Mouse (Mus musculus): ENCODE measurements around the gene Prrt3. TPM values are rescaled to one million over a fixed set of nuclear protein-coding genes. Genes with fewer than 3 reads are reported as not detected.

Gene Prrt3
- polyA plus RNA-seq, 1 experiment from 2014 or later, result 0.77 TPM

GRCm38 (mm10) chr6:113495071-113495675 is 6.6 kb downstream of the Prrt3 start:
- whole genome bisulfite sequencing, result 52% methylated on average over 28 of the region's 28 CpGs
- Histone ChIP-seq H3K4me3 (ENCODE audit: low read depth, low read length) (no peak overlapping the region), H3K36me3 (ENCODE audit: control insufficient read depth, insufficient read depth, low read length) (peaks cover 3% of the 10 kb centered on the region; the same call in 1 of the 2 replicates), H3K9ac (ENCODE audit: low read depth, low read length) (0 out of 2 replicates have a peak overlapping the region, but pooled peaks have one; percentile 24), H3K9me3 (ENCODE audit: control insufficient read depth, low read length) (no peaks in the 10 kb centered on the region), H3K4me2 (replicated peaks; ENCODE audit: low read depth, low read length) (peak overlapping the region; percentile 37), H3K4me1 (replicated peaks; ENCODE audit: control insufficient read depth, insufficient read depth, low read length) (0 out of 2 replicates have a peak, but pooled peaks cover 2% of the 10 kb centered on the region), H3K27me3 (ENCODE audit: control insufficient read depth, insufficient read depth, low read length) (peaks cover 6% of the 10 kb centered on the region), H3K27ac (ENCODE audit: low read depth, low read length) (no peak overlapping the region)
- no peak for DNase-seq (ENCODE audit: low spot score)
- peak; percentile 19; the same call in 1 of the 2 replicates for ATAC-seq (ENCODE audit: low FRiP score)

GRCm38 (mm10) chr6:113494258-113494788 is 7.4 kb downstream of the Prrt3 start:
- ATAC-seq (ENCODE audit: low FRiP score) (peak; percentile 78), DNase-seq (ENCODE audit: low spot score) (peak; percentile 86)
- under 1% methylated on average over 54 of the region's 54 CpGs for whole genome bisulfite sequencing
- H3K9me3 ChIP-seq (ENCODE audit: control insufficient read depth, low read length), result no peaks in the 10 kb centered on the region
- peak overlapping the region; percentile 28; the same call in 1 of the 2 replicates for H3K9ac ChIP-seq (ENCODE audit: low read depth, low read length)
- H3K27me3 ChIP-seq (ENCODE audit: control insufficient read depth, insufficient read depth, low read length), result peaks cover 6% of the 10 kb centered on the region
- H3K4me2 ChIP-seq (replicated peaks; ENCODE audit: low read depth, low read length), result peak overlapping the region; percentile 37
- peaks cover 3% of the 10 kb centered on the region; the same call in 1 of the 2 replicates for H3K36me3 ChIP-seq (ENCODE audit: control insufficient read depth, insufficient read depth, low read length)
- H3K4me3 ChIP-seq (ENCODE audit: low read depth, low read length), result peak overlapping the region; percentile 29
- H3K4me1 ChIP-seq (replicated peaks; ENCODE audit: control insufficient read depth, insufficient read depth, low read length), result 0 out of 2 replicates have a peak, but pooled peaks cover 2% of the 10 kb centered on the region
- peak overlapping the region; percentile 6; the same call in 1 of the 2 replicates for H3K27ac ChIP-seq (ENCODE audit: low read depth, low read length)

- ATAC-seq (ENCODE audit: low FRiP score) (no peak), DNase-seq (ENCODE audit: low spot score) (no peak)
- 78% methylated on average over 24 of the region's 24 CpGs for WGBS
These were observed 9.4 kb downstream of the Prrt3 start for GRCm38 (mm10) chr6:113492101-113492864.

GRCm38 (mm10) chr6:113489410-113489809 is 12.3 kb downstream of the Prrt3 start:
- Histone ChIP-seq H3K27me3 (ENCODE audit: control insufficient read depth, insufficient read depth, low read length) (no peaks in the 10 kb centered on the region), H3K4me2 (replicated peaks; ENCODE audit: low read depth, low read length) (no peak overlapping the region), H3K9me3 (ENCODE audit: control insufficient read depth, low read length) (no peaks in the 10 kb centered on the region), H3K36me3 (ENCODE audit: control insufficient read depth, insufficient read depth, low read length) (peaks cover 3% of the 10 kb centered on the region; the same call in 1 of the 2 replicates), H3K4me1 (replicated peaks; ENCODE audit: control insufficient read depth, insufficient read depth, low read length) (no peaks in the 10 kb centered on the region), H3K4me3 (ENCODE audit: low read depth, low read length) (no peak overlapping the region), H3K27ac (ENCODE audit: low read depth, low read length) (no peak overlapping the region), H3K9ac (ENCODE audit: low read depth, low read length) (no peak overlapping the region)
- ATAC-seq (ENCODE audit: low FRiP score), result no peak
- 94% methylated on average over 14 of the region's 14 CpGs for WGBS
- no peak for DNase-seq (ENCODE audit: low spot score)

More at GRCm38 (mm10) chr6:113492101-113492864, 9.4 kb downstream of the Prrt3 start:
- Histone ChIP-seq H3K27me3 (ENCODE audit: control insufficient read depth, insufficient read depth, low read length) (peaks cover 6% of the 10 kb centered on the region), H3K27ac (ENCODE audit: low read depth, low read length) (no peak overlapping the region), H3K4me1 (replicated peaks; ENCODE audit: control insufficient read depth, insufficient read depth, low read length) (0 out of 2 replicates have a peak, but pooled peaks cover 2% of the 10 kb centered on the region), H3K4me2 (replicated peaks; ENCODE audit: low read depth, low read length) (no peak overlapping the region), H3K9ac (ENCODE audit: low read depth, low read length) (no peak overlapping the region), H3K4me3 (ENCODE audit: low read depth, low read length) (no peak overlapping the region), H3K36me3 (ENCODE audit: control insufficient read depth, insufficient read depth, low read length) (peaks cover 3% of the 10 kb centered on the region; the same call in 1 of the 2 replicates), H3K9me3 (ENCODE audit: control insufficient read depth, low read length) (no peaks in the 10 kb centered on the region)

- Histone ChIP-seq H3K4me3 (ENCODE audit: low read depth, low read length) (no peak overlapping the region), H3K27ac (ENCODE audit: low read depth, low read length) (no peak overlapping the region), H3K36me3 (ENCODE audit: control insufficient read depth, insufficient read depth, low read length) (peaks cover 3% of the 10 kb centered on the region; the same call in 1 of the 2 replicates), H3K4me1 (replicated peaks; ENCODE audit: control insufficient read depth, insufficient read depth, low read length) (peaks cover 3% of the 10 kb centered on the region; the same call in 1 of the 2 replicates), H3K4me2 (replicated peaks; ENCODE audit: low read depth, low read length) (no peak overlapping the region), H3K9me3 (ENCODE audit: control insufficient read depth, low read length) (no peaks in the 10 kb centered on the region), H3K27me3 (ENCODE audit: control insufficient read depth, insufficient read depth, low read length) (no peaks in the 10 kb centered on the region), H3K9ac (ENCODE audit: low read depth, low read length) (no peak overlapping the region)
- no peak for DNase-seq (ENCODE audit: low spot score)
- WGBS, result 60% methylated on average over 7 of the region's 7 CpGs
- no peak for ATAC-seq (ENCODE audit: low FRiP score)
These were observed 14.6 kb downstream of the Prrt3 start for GRCm38 (mm10) chr6:113487125-113487576.

GRCm38 (mm10) chr6:113483729-113484128 is 18.0 kb downstream of the Prrt3 start:
- H3K4me1 ChIP-seq (replicated peaks; ENCODE audit: control insufficient read depth, insufficient read depth, low read length), result peaks cover 3% of the 10 kb centered on the region; the same call in 1 of the 2 replicates
- H3K9me3 ChIP-seq (ENCODE audit: control insufficient read depth, low read length), result no peaks in the 10 kb centered on the region
- H3K4me3 ChIP-seq (ENCODE audit: low read depth, low read length), result peak overlapping the region; percentile 66
- H3K36me3 ChIP-seq (ENCODE audit: control insufficient read depth, insufficient read depth, low read length), result no peaks in the 10 kb centered on the region
- H3K27me3 ChIP-seq (ENCODE audit: control insufficient read depth, insufficient read depth, low read length), result no peaks in the 10 kb centered on the region
- H3K9ac ChIP-seq (ENCODE audit: low read depth, low read length), result peak overlapping the region; percentile 75
- H3K4me2 ChIP-seq (replicated peaks; ENCODE audit: low read depth, low read length), result peak overlapping the region; percentile 86
- peak; percentile 67 for ATAC-seq (ENCODE audit: low FRiP score)
- peak; percentile 61 for DNase-seq (ENCODE audit: low spot score)
- H3K27ac ChIP-seq (ENCODE audit: low read depth, low read length), result peak overlapping the region; percentile 90
- 12% methylated on average over 10 of the region's 10 CpGs for WGBS

- no peaks in the 10 kb centered on the region for H3K27me3 ChIP-seq (ENCODE audit: control insufficient read depth, insufficient read depth, low read length)
- no peaks in the 10 kb centered on the region for H3K9me3 ChIP-seq (ENCODE audit: control insufficient read depth, low read length)
- H3K9ac ChIP-seq (ENCODE audit: low read depth, low read length), result peak within 1 kb of the TSS; percentile 78
- peak; percentile 97 for ATAC-seq (ENCODE audit: low FRiP score)
- peaks cover 3% of the 10 kb centered on the region; the same call in 1 of the 2 replicates for H3K4me1 ChIP-seq (replicated peaks; ENCODE audit: control insufficient read depth, insufficient read depth, low read length)
- H3K36me3 ChIP-seq (ENCODE audit: control insufficient read depth, insufficient read depth, low read length), result no peaks in the 10 kb centered on the region
- peak within 1 kb of the TSS; percentile 86 for H3K4me2 ChIP-seq (replicated peaks; ENCODE audit: low read depth, low read length)
- H3K4me3 ChIP-seq (ENCODE audit: low read depth, low read length), result peak within 1 kb of the TSS; percentile 66
- under 1% methylated on average over 26 of the region's 26 CpGs for WGBS
- H3K27ac ChIP-seq (ENCODE audit: low read depth, low read length), result peak within 1 kb of the TSS; percentile 90
- peak; percentile 94 for DNase-seq (ENCODE audit: low spot score)
These were observed 18.6 kb downstream of the Prrt3 start, which contains the start of gene Creld1 for GRCm38 (mm10) chr6:113483100-113483615. TSS of gene Creld1 (plus strand) at chr6:113483297.

- H3K36me3 ChIP-seq (ENCODE audit: control insufficient read depth, insufficient read depth, low read length), result no peaks in the 10 kb centered on the region
- H3K9ac ChIP-seq (ENCODE audit: low read depth, low read length), result peak overlapping the region; percentile 78
- peak overlapping the region; percentile 86 for H3K4me2 ChIP-seq (replicated peaks; ENCODE audit: low read depth, low read length)
- peak; percentile 67 for ATAC-seq (ENCODE audit: low FRiP score)
- DNase-seq (ENCODE audit: low spot score), result peak; percentile 65
- no peaks in the 10 kb centered on the region for H3K27me3 ChIP-seq (ENCODE audit: control insufficient read depth, insufficient read depth, low read length)
- peak overlapping the region; percentile 66 for H3K4me3 ChIP-seq (ENCODE audit: low read depth, low read length)
- H3K27ac ChIP-seq (ENCODE audit: low read depth, low read length), result peak overlapping the region; percentile 90
- peaks cover 3% of the 10 kb centered on the region; the same call in 1 of the 2 replicates for H3K4me1 ChIP-seq (replicated peaks; ENCODE audit: control insufficient read depth, insufficient read depth, low read length)
- no peaks in the 10 kb centered on the region for H3K9me3 ChIP-seq (ENCODE audit: control insufficient read depth, low read length)
- 2% methylated on average over 64 of the region's 65 CpGs for WGBS
These were observed 19.1 kb downstream of the Prrt3 start for GRCm38 (mm10) chr6:113482477-113483099.
